Mouse (Mus musculus): Measurements from ENCODE around the gene Klhl15. TPM values are rescaled to one million over a fixed set of nuclear protein-coding genes. Genes with fewer than 3 reads are reported as not detected.
"Not testable (repeated sequence)": the region's sequence is repeated elsewhere in the genome, so short reads cannot be mapped to it uniquely, and the experiment has no call there.

Gene Klhl15
- 11.2 and 11.6 TPM in 2 replicates for polyA plus RNA-seq (2014; fragmentation: Nextera tagmentation; extraction: Ambion mirVana)

DNA sequence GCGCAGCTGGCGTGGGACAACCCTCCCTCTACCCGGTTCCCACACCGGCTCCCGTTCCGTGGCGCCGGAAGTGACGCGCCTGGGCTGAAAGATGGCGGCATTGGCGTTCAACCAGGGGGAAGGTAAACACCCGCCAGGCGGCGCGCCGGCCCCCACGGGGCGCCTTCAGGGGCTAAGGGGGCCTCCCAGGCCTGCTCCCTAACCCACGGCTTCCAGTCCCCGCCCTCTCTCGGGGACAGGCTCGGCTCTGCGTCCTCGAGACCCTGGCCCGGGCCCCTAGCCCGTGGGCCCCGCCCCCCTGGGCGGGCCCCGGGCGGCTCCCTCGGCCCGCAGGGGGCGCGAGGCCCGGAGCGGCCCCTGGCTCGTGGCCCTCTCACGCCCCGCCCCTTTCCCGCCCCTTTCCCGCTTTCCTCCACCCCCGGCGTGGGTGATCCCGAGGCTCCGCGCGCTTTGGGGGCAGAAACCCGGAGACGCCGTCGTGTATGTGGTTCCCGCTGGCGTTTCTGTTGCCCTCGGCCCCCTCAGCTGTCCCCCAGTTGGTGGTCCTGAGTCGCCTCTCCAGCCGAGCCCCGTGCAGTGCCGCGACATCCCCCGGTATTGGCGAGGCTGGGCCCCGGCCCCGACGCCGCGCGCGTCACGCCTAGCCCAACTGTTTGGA, at the start of gene Klhl15:
TSS of gene Klhl15 (plus strand) at position 68 of the 658 bp plus-strand sequence.
- H3K27me3 ChIP-seq (ENCODE audit: control insufficient read depth, insufficient read depth, low read length): peaks cover 39% of the 10 kb centered on the region

DNA sequence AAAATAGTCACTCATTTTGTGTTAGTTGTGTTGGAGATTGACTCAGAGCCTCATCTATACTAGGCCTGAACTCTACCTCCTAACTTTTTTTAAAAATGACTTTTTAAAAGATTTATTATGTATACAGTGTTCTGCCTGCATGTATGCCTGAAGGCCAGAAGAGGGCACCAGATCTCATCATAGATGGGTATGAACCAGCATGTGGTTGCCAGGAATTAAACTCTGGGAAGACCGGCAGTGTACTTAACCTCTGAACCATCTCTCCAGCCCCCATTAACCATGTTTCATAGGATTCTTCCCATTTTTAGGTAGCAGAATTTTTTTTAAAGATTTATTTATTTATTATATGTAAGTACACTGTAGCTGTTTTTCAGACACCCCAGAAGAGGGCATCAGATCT, 49.2 kb upstream of the Klhl15 start:
- no peak overlapping the region for H3K27ac ChIP-seq (ENCODE audit: low read depth, low read length)
- DNase-seq (ENCODE audit: low spot score) (no peak), ATAC-seq (replicated peaks; ENCODE audit: low FRiP score) (no peak)
- no peaks in the 10 kb centered on the region for H3K36me3 ChIP-seq (ENCODE audit: control insufficient read depth, insufficient read depth, low read length)
- H3K4me3 ChIP-seq (ENCODE audit: low read depth, low read length): no peak overlapping the region
- peaks cover 9% of the 10 kb centered on the region for H3K27me3 ChIP-seq (ENCODE audit: control insufficient read depth, insufficient read depth, low read length)
- H3K9me3 ChIP-seq (ENCODE audit: control insufficient read depth, low read length): no peaks in the 10 kb centered on the region
- no peak overlapping the region for H3K9ac ChIP-seq (ENCODE audit: low read length)
- no peak overlapping the region for H3K4me2 ChIP-seq (ENCODE audit: low read depth, low read length, severe bottlenecking)
- no peaks in the 10 kb centered on the region for H3K4me1 ChIP-seq (replicated peaks; ENCODE audit: control insufficient read depth, insufficient read depth, low read length)
- WGBS: 48% methylated on average over 1 of the region's 1 CpGs

More for the DNA sequence above, at the start of gene Klhl15:
- WGBS: 11% methylated on average over 40 of the region's 70 CpGs
- ATAC-seq (replicated peaks; ENCODE audit: low FRiP score) (peak; percentile 96), DNase-seq (ENCODE audit: low spot score) (peak; percentile 90)
- no peaks in the 10 kb centered on the region for H3K4me1 ChIP-seq (replicated peaks; ENCODE audit: control insufficient read depth, insufficient read depth, low read length)
- peak within 1 kb of the TSS; percentile 54 for H3K4me3 ChIP-seq (ENCODE audit: low read depth, low read length)
- no peaks in the 10 kb centered on the region for H3K36me3 ChIP-seq (ENCODE audit: control insufficient read depth, insufficient read depth, low read length)
- peak within 1 kb of the TSS; percentile 51 for H3K4me2 ChIP-seq (ENCODE audit: low read depth, low read length, severe bottlenecking)
- H3K27ac ChIP-seq (ENCODE audit: low read depth, low read length): peak within 1 kb of the TSS; percentile 70
- peak within 1 kb of the TSS; percentile 68 for H3K9ac ChIP-seq (ENCODE audit: low read length)
- no peaks in the 10 kb centered on the region for H3K9me3 ChIP-seq (ENCODE audit: control insufficient read depth, low read length)

DNA sequence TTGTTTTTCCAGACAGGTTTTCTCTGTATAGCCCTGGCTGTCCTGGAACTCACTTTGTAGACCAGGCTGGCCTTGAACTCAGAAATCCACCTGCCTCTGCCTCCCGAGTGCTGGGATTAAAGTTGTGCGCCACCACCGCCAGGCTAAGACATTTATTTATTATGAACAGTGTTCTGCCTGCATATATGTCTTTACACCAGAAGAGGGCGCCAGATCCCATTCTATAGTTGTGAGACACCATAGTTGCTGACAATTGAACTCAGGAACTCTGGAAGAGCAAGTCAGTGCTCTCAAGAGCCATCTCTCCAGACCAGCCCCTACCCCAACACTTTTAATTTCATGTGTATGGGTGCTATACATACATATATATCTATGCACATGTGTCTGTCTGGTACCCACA, 40.5 kb upstream of the Klhl15 start:
- not testable (repeated sequence) for H3K27me3 ChIP-seq (ENCODE audit: control insufficient read depth, insufficient read depth, low read length); H3K36me3 ChIP-seq (ENCODE audit: control insufficient read depth, insufficient read depth, low read length); ATAC-seq (replicated peaks; ENCODE audit: low FRiP score); H3K4me3 ChIP-seq (ENCODE audit: low read depth, low read length); H3K27ac ChIP-seq (ENCODE audit: low read depth, low read length); H3K9me3 ChIP-seq (ENCODE audit: control insufficient read depth, low read length); H3K4me1 ChIP-seq (replicated peaks; ENCODE audit: control insufficient read depth, insufficient read depth, low read length); H3K4me2 ChIP-seq (ENCODE audit: low read depth, low read length, severe bottlenecking); H3K9ac ChIP-seq (ENCODE audit: low read length); DNase-seq (ENCODE audit: low spot score)
- 70% methylated on average over 4 of the region's 4 CpGs for WGBS

GRCm38 (mm10) chrX:94197789-94198188, 36.6 kb upstream of the Klhl15 start:
- H3K9me3 ChIP-seq (ENCODE audit: control insufficient read depth, low read length): no peaks in the 10 kb centered on the region
- peaks cover 13% of the 10 kb centered on the region for H3K36me3 ChIP-seq (ENCODE audit: control insufficient read depth, insufficient read depth, low read length)
- no peak overlapping the region for H3K4me2 ChIP-seq (ENCODE audit: low read depth, low read length, severe bottlenecking)
- no peak overlapping the region for H3K9ac ChIP-seq (ENCODE audit: low read length)
- H3K27ac ChIP-seq (ENCODE audit: low read depth, low read length): no peak overlapping the region
- no peak overlapping the region for H3K4me3 ChIP-seq (ENCODE audit: low read depth, low read length)
- WGBS: 76% methylated on average over 5 of the region's 5 CpGs
- no peaks in the 10 kb centered on the region for H3K27me3 ChIP-seq (ENCODE audit: control insufficient read depth, insufficient read depth, low read length)
- no peak for ATAC-seq (replicated peaks; ENCODE audit: low FRiP score)
- DNase-seq (ENCODE audit: low spot score): peak; percentile 50
- no peaks in the 10 kb centered on the region for H3K4me1 ChIP-seq (replicated peaks; ENCODE audit: control insufficient read depth, insufficient read depth, low read length)

- Histone ChIP-seq H3K9me3 (ENCODE audit: control insufficient read depth, low read length) (no peaks in the 10 kb centered on the region), H3K27ac (ENCODE audit: low read depth, low read length) (peak overlapping the region; percentile 46), H3K36me3 (ENCODE audit: control insufficient read depth, insufficient read depth, low read length) (no peaks in the 10 kb centered on the region; the same call in 1 of the 2 replicates), H3K9ac (ENCODE audit: low read length) (peak overlapping the region; percentile 82), H3K4me2 (ENCODE audit: low read depth, low read length, severe bottlenecking) (peak overlapping the region; percentile 55), H3K27me3 (ENCODE audit: control insufficient read depth, insufficient read depth, low read length) (no peaks in the 10 kb centered on the region), H3K4me3 (ENCODE audit: low read depth, low read length) (peak overlapping the region; percentile 74), H3K4me1 (replicated peaks; ENCODE audit: control insufficient read depth, insufficient read depth, low read length) (no peaks in the 10 kb centered on the region)
- 1% methylated on average over 12 of the region's 12 CpGs for WGBS
- peak; percentile 63 for ATAC-seq (replicated peaks; ENCODE audit: low FRiP score)
- no peak for DNase-seq (ENCODE audit: low spot score)
Observed at GRCm38 (mm10) chrX:94212264-94212596, 22.2 kb upstream of the Klhl15 start.

DNA sequence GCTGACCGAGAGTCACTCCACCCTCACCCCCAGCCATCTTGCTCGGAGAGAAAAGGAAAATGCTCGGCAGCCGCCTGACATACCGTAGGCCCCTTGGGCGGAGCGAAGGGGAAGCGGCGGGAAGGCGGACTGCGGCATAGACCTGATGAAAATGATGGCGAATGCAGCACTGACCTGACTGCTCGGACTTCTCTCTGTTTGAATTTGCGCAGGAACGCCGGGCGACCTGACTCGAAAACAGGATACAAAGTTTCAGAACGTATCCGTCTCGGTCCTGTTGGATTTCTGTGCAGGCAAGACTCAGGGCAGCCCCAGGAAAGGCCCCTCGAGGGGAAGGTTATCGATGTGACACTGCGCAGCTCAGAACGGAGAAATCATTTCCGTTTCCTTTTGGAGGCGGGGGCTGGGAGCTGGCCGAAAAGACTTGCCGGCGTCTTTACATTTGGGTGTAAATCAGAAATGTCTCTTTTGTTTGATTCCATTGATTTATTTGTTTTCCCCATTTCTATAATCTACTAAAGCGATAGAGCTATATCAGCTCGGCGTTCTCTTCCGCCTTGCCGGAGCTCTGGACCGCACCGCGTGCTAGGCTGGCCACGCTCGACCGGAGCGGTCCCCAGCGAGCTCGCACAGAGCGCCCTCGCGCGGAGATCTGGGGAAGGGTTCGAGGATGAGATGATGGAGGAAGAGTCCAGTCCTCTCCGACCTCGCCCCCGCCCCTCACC, 21.6 kb upstream of the Klhl15 start, which contains the start of gene Eif2s3x:
TSS of gene Eif2s3x (minus strand) at position 266 of the 725 bp plus-strand sequence.
- ATAC-seq (replicated peaks; ENCODE audit: low FRiP score) (peak; percentile 94), DNase-seq (ENCODE audit: low spot score) (peak; percentile 91)
- no peaks in the 10 kb centered on the region for H3K9me3 ChIP-seq (ENCODE audit: control insufficient read depth, low read length)
- H3K4me1 ChIP-seq (replicated peaks; ENCODE audit: control insufficient read depth, insufficient read depth, low read length): no peaks in the 10 kb centered on the region
- H3K4me2 ChIP-seq (ENCODE audit: low read depth, low read length, severe bottlenecking): peak within 1 kb of the TSS; percentile 55
- H3K4me3 ChIP-seq (ENCODE audit: low read depth, low read length): peak within 1 kb of the TSS; percentile 74
- WGBS: under 1% methylated on average over 52 of the region's 52 CpGs
- H3K36me3 ChIP-seq (ENCODE audit: control insufficient read depth, insufficient read depth, low read length): no peaks in the 10 kb centered on the region; the same call in 1 of the 2 replicates
- peak within 1 kb of the TSS; percentile 82 for H3K9ac ChIP-seq (ENCODE audit: low read length)
- H3K27me3 ChIP-seq (ENCODE audit: control insufficient read depth, insufficient read depth, low read length): no peaks in the 10 kb centered on the region
- H3K27ac ChIP-seq (ENCODE audit: low read depth, low read length): peak within 1 kb of the TSS; percentile 46

GRCm38 (mm10) chrX:94213384-94213783, 21.0 kb upstream of the Klhl15 start:
- Histone ChIP-seq H3K9me3 (ENCODE audit: control insufficient read depth, low read length) (no peaks in the 10 kb centered on the region), H3K27me3 (ENCODE audit: control insufficient read depth, insufficient read depth, low read length) (no peaks in the 10 kb centered on the region), H3K36me3 (ENCODE audit: control insufficient read depth, insufficient read depth, low read length) (no peaks in the 10 kb centered on the region), H3K9ac (ENCODE audit: low read length) (no peak overlapping the region), H3K4me1 (replicated peaks; ENCODE audit: control insufficient read depth, insufficient read depth, low read length) (no peaks in the 10 kb centered on the region), H3K4me3 (ENCODE audit: low read depth, low read length) (peak overlapping the region; percentile 74), H3K27ac (ENCODE audit: low read depth, low read length) (no peak overlapping the region), H3K4me2 (ENCODE audit: low read depth, low read length, severe bottlenecking) (peak overlapping the region; percentile 40; the same call in 1 of the 2 replicates)
- WGBS: 18% methylated on average over 7 of the region's 7 CpGs
- no peak for DNase-seq (ENCODE audit: low spot score)
- 0 out of 2 replicates have a peak, but pooled peaks have one; percentile 16 for ATAC-seq (replicated peaks; ENCODE audit: low FRiP score)

DNA sequence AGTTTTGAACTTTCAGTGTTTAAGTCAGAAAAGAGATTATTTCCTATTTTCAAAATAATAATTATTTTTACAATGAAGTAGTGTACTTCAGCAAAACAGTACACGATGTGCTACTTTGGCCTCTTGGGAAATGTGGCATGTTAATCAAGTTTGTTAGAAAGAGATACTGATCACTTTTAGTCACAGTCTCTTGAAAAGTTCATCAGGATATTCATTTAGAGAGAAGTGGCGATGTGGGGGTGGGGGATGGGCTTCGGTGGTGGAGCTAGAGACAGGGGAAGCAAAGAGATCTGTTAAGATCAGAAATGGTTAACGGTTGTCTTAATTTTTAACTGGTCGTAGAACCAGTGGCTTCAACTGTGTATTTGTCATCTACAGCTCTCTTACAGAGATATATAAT, 967 bp upstream of the Klhl15 start:
- Histone ChIP-seq H3K9ac (ENCODE audit: low read length) (no peak overlapping the region), H3K27me3 (ENCODE audit: control insufficient read depth, insufficient read depth, low read length) (peaks cover 32% of the 10 kb centered on the region), H3K4me1 (replicated peaks; ENCODE audit: control insufficient read depth, insufficient read depth, low read length) (no peaks in the 10 kb centered on the region), H3K4me3 (ENCODE audit: low read depth, low read length) (no peak overlapping the region), H3K36me3 (ENCODE audit: control insufficient read depth, insufficient read depth, low read length) (no peaks in the 10 kb centered on the region), H3K9me3 (ENCODE audit: control insufficient read depth, low read length) (no peaks in the 10 kb centered on the region), H3K27ac (ENCODE audit: low read depth, low read length) (no peak overlapping the region), H3K4me2 (ENCODE audit: low read depth, low read length, severe bottlenecking) (no peak overlapping the region)
- no peak for DNase-seq (ENCODE audit: low spot score)
- no peak for ATAC-seq (replicated peaks; ENCODE audit: low FRiP score)
- 51% methylated on average over 5 of the region's 5 CpGs for WGBS
